Mouse (Mus musculus) liver, adult 2 months (tissue): ENCODE results near the gene Gm12830. TPM values are rescaled to one million over a fixed set of nuclear protein-coding genes. Genes with fewer than 3 reads are reported as not detected.
A peak's percentile ranks its signal among the peaks of the same experiment; 100 is the strongest.

Experiments used
- DNase-seq: peaks from one replicate; pipeline ENCODE4 v3.0.0-alpha.2; 2011; ENCODE audit warnings: low read depth, low spot score; ENCODE audit errors: extremely low read depth
- H3K27ac ChIP-seq: fragments of 200-500 bp; replicated peaks from 2 replicates; pipeline ENCODE4 v1.5.1; 2012; ENCODE audit warnings: low read depth, mild to moderate bottlenecking, control low read depth, inconsistent platforms, low read length; ENCODE audit not compliant: insufficient read depth
- H3K27me3 ChIP-seq: fragments of 200-500 bp; 2 replicates; pipeline ENCODE4 v1.6.1; 2012; ENCODE audit warnings: mild to moderate bottlenecking, moderate library complexity, low read length, inconsistent platforms; ENCODE audit not compliant: control insufficient read depth, insufficient read depth
- H3K36me3 ChIP-seq: fragments of 200-500 bp; 2 replicates; pipeline ENCODE4 v1.6.1; 2012; ENCODE audit warnings: low read length, inconsistent platforms; ENCODE audit not compliant: control insufficient read depth, insufficient read depth
- H3K4me1 ChIP-seq: fragments of 200-500 bp; 2 replicates; pipeline ENCODE4 v1.6.1; 2011; ENCODE audit warnings: low read length; ENCODE audit not compliant: control insufficient read depth, insufficient read depth
- H3K4me3 ChIP-seq: fragments of 200-500 bp; 2 replicates; pipeline ENCODE4 v1.5.1; 2011; ENCODE audit warnings: low read depth, mild to moderate bottlenecking, control low read depth, low read length, moderate library complexity; ENCODE audit not compliant: insufficient read depth
- H3K79me2 ChIP-seq: fragments of 200-500 bp; 2 replicates; pipeline ENCODE4 v1.6.1; 2012; ENCODE audit warnings: inconsistent platforms, mild to moderate bottlenecking, low read length, moderate library complexity; ENCODE audit not compliant: control insufficient read depth, insufficient read depth
- H3K9ac ChIP-seq: fragments of 200-500 bp; 2 replicates; pipeline ENCODE4 v1.6.1; 2012; ENCODE audit warnings: low read depth, mild to moderate bottlenecking, control low read depth, inconsistent platforms, low read length
- CTCF ChIP-seq: fragments of 200-500 bp; IDR thresholded peaks from 2 replicates; pipeline ENCODE4 v1.5.1; 2011; ENCODE audit warnings: low read depth, low read length, control low read depth
- POLR2A ChIP-seq: fragments of 200-500 bp; IDR thresholded peaks from 2 replicates; pipeline ENCODE4 v1.6.1; 2011; ENCODE audit warnings: low read length, control low read depth; ENCODE audit not compliant: insufficient read depth; ENCODE audit errors: extremely low read depth
- WGBS: fragments of 180-500 bp; shearing (Covaris S2); methylation state at CpG from one replicate; pipeline ENCODE4 v1.1.7; 2018; 5-methylcytosine and 5-hydroxymethylcytosine counted together
- polyA plus RNA-seq: library from polyadenylated mRNA; depleted of rRNA; stranded (reverse); fragments of >200 nt; gene quantifications from 2 replicates; pipeline ENCODE4 v1.2.3, GENCODE M21; 2012
- total RNA-seq: library from RNA; depleted of rRNA; stranded (reverse); fragments of >200 nt; gene quantifications from 2 replicates; pipeline ENCODE4 v1.2.3, GENCODE M21; 2014

The Gm12830 gene
- total and polyA plus RNA-seq, 2 experiments, result not detected

GRCm38 (mm10) chr4:114779758-114780546 lies 41.6 kb upstream of the Gm12830 start:
- Histone ChIP-seq H3K9ac (no peak overlapping the region), H3K27ac (no peak overlapping the region), H3K27me3 (no peaks in the 10 kb centered on the region), H3K4me3 (no peak overlapping the region), H3K79me2 (no peaks in the 10 kb centered on the region), H3K36me3 (no peaks in the 10 kb centered on the region), H3K4me1 (no peaks in the 10 kb centered on the region)
- 81% methylated on average over 17 of the region's 17 CpGs for WGBS
- no peak for DNase-seq
- TF ChIP-seq POLR2A, result no peak
- TF ChIP-seq CTCF, result no peak

DNA sequence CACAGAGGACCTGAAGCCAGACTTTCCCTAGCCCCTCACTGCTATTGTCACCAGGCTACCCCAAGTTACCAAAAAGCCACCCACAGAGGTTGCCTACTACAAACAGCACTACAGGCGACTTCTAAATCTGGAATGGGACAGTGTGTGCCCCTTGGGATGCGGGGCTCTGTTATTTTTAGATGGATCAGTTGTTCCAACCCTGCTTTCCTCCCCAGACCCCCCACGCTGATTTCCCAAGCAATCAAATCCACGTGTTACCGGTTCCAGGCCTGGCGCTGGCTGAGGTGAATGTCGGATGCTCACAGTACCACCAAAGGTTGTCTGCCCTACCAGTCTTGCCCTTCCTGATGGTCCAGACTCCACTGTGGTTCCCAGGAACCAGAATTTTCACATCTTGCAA lies 38.7 kb upstream of the Gm12830 start:
- Histone ChIP-seq H3K27me3 (no peaks in the 10 kb centered on the region), H3K4me1 (no peaks in the 10 kb centered on the region), H3K9ac (no peak overlapping the region), H3K36me3 (no peaks in the 10 kb centered on the region), H3K79me2 (no peaks in the 10 kb centered on the region), H3K4me3 (no peak overlapping the region), H3K27ac (no peak overlapping the region)
- no peak for DNase-seq
- TF ChIP-seq POLR2A (no peak), CTCF (no peak)
- 77% methylated on average over 7 of the region's 7 CpGs for WGBS

DNA sequence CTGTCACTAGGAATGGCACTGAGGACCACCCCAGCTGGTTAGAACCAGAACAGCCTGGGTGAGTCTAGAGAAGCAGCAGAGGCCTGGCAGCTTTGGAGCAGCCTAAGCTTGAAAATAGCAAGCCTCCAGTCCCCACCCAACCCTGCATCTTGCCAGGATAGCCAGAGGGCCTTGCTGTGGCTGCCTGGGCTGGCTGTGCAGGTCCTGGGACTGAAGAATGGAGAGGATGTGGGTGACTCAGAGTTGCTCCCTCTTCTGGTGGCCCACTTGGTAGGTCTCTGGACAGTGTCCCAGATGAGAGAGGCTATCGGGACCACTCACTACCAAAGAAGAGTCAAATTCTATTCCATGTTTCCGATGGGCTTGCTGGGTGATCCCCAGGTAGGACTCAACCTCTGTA lies 36.8 kb upstream of the Gm12830 start:
- Histone ChIP-seq H3K4me3 (no peak overlapping the region), H3K27me3 (no peaks in the 10 kb centered on the region), H3K36me3 (no peaks in the 10 kb centered on the region), H3K4me1 (no peaks in the 10 kb centered on the region), H3K79me2 (no peaks in the 10 kb centered on the region), H3K9ac (no peak overlapping the region), H3K27ac (no peak overlapping the region)
- WGBS, result 95% methylated on average over 2 of the region's 2 CpGs
- no peak for DNase-seq
- TF ChIP-seq POLR2A, result no peak
- no peak for TF ChIP-seq CTCF

GRCm38 (mm10) chr4:114788856-114789255 lies 32.7 kb upstream of the Gm12830 start:
- no peaks in the 10 kb centered on the region for H3K36me3 ChIP-seq
- WGBS, result 63% methylated on average over 4 of the region's 4 CpGs
- TF ChIP-seq CTCF, result no peak
- TF ChIP-seq POLR2A, result no peak

DNA sequence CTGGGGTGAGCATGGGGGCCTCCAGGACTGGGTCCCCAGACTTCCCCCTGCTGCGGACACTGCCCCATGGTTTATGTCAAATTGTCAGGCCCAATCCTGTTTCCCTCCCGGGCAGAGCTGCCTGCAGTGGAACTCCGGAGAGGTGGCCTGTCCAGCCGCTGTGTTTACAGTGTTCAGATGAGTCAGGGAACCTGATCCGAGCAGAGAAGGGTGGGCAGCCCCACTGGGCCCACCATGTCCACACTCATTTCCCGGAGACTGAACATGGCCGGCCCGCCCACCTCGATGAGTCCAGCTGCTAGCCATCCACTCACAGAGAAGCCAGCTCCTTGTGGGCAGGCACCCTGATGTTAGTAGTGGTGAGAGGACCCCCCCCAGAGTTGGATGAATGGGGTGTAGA lies 29.9 kb upstream of the Gm12830 start:
- H3K27ac ChIP-seq, result no peak overlapping the region
- no peaks in the 10 kb centered on the region for H3K36me3 ChIP-seq
- no peaks in the 10 kb centered on the region for H3K4me1 ChIP-seq
- H3K4me3 ChIP-seq, result no peak overlapping the region
- WGBS, result 75% methylated on average over 9 of the region's 9 CpGs
- H3K9ac ChIP-seq, result no peak overlapping the region
- no peaks in the 10 kb centered on the region for H3K27me3 ChIP-seq
- no peaks in the 10 kb centered on the region for H3K79me2 ChIP-seq
- no peak for DNase-seq
- TF ChIP-seq POLR2A (no peak), CTCF (no peak)

More at GRCm38 (mm10) chr4:114788856-114789255, 32.7 kb upstream of the Gm12830 start:
- Histone ChIP-seq H3K9ac (no peak overlapping the region), H3K4me3 (no peak overlapping the region), H3K79me2 (no peaks in the 10 kb centered on the region), H3K27ac (no peak overlapping the region), H3K4me1 (no peaks in the 10 kb centered on the region), H3K27me3 (no peaks in the 10 kb centered on the region)
- no peak for DNase-seq

- Histone ChIP-seq H3K79me2 (no peaks in the 10 kb centered on the region), H3K27me3 (0 out of 2 replicates have a peak, but pooled peaks cover 5% of the 10 kb centered on the region), H3K4me1 (no peaks in the 10 kb centered on the region), H3K4me3 (no peak overlapping the region), H3K27ac (no peak overlapping the region), H3K9ac (no peak overlapping the region), H3K36me3 (no peaks in the 10 kb centered on the region)
- WGBS, result 88% methylated on average over 2 of the region's 2 CpGs
- no peak for DNase-seq
- TF ChIP-seq POLR2A, result no peak
- peak; percentile 32; the same call in 1 of the 2 replicates for TF ChIP-seq CTCF
These were observed 27.7 kb upstream of the Gm12830 start for GRCm38 (mm10) chr4:114793836-114794235.
